Mouse (Mus musculus) CH12.LX (cell line): ENCODE data around the gene Por. TPM values are rescaled to one million over a fixed set of nuclear protein-coding genes. Genes with fewer than 3 reads are reported as not detected.

Source experiments
- DNase-seq: peaks from one replicate; pipeline ENCODE4 v3.0.0-alpha.2; 2013; ENCODE audit errors: extremely low read depth
- H3K27ac ChIP-seq: 2 replicates; pipeline ENCODE4 v1.5.1; 2012; ENCODE audit warnings: low read depth, mild to moderate bottlenecking, control low read depth, moderate library complexity; ENCODE audit not compliant: insufficient read depth
- H3K27me3 ChIP-seq: replicated peaks from 2 replicates; pipeline ENCODE3; 2012; ENCODE audit warnings: inconsistent platforms
- H3K36me3 ChIP-seq, 2 experiments: replicated peaks in 1 of 2; 2 replicates each; pipeline versions ENCODE3 to v1.6.1; 2012; ENCODE audit warnings: inconsistent platforms in 1 of 2, low read length in 1 of 2, mild to moderate bottlenecking in 1 of 2, mixed read lengths in 1 of 2, moderate library complexity in 1 of 2; ENCODE audit not compliant: control insufficient read depth in 1 of 2, insufficient read depth in 1 of 2
- H3K4me1 ChIP-seq, 2 experiments: 2 replicates each; pipeline ENCODE4 v1.6.1; 2012; ENCODE audit warnings: inconsistent platforms in 1 of 2, moderate library complexity in 1 of 2; ENCODE audit not compliant: insufficient read depth in 2 of 2, control insufficient read depth in 1 of 2
- H3K4me2 ChIP-seq: 2 replicates; pipeline ENCODE4 v1.6.1; 2012; ENCODE audit warnings: low read depth, mild to moderate bottlenecking, control low read depth; ENCODE audit not compliant: poor library complexity, insufficient read depth, severe bottlenecking
- H3K4me3 ChIP-seq, 3 experiments: fragments of 150-350 bp in 1 of 3; sonication (generic) in 1 of 3; replicated peaks in 1 of 3; 2 replicates each; pipeline versions ENCODE3 to v1.5.1; 2011 to 2012; ENCODE audit warnings: low read depth in 2 of 3, low read length in 2 of 3, mild to moderate bottlenecking in 2 of 3, moderate library complexity in 2 of 3, control low read depth in 1 of 3, improper control_type of control experiment in 1 of 3, inconsistent platforms in 1 of 3, mixed read lengths in 1 of 3; ENCODE audit not compliant: poor library complexity in 1 of 3
- H3K79me2 ChIP-seq: replicated peaks from 2 replicates; pipeline ENCODE4 v1.6.1; 2012; ENCODE audit warnings: mild to moderate bottlenecking, moderate library complexity; ENCODE audit not compliant: control insufficient read depth, poor library complexity, insufficient read depth, severe bottlenecking; ENCODE audit errors: extremely low read depth
- H3K9ac ChIP-seq: 2 replicates; pipeline ENCODE4 v1.6.1; 2012; ENCODE audit warnings: low read depth, mild to moderate bottlenecking, control low read depth, moderate library complexity; ENCODE audit not compliant: insufficient read depth
- H3K9me3 ChIP-seq: replicated peaks from 2 replicates; pipeline ENCODE3; 2012; ENCODE audit warnings: low read length, inconsistent platforms, mixed read lengths
- CHD1 ChIP-seq: IDR thresholded peaks from 2 replicates; pipeline ENCODE4 v1.6.1; 2012; ENCODE audit warnings: low read depth, low read length, improper control_type of control experiment, inconsistent platforms
- CTCF ChIP-seq, 2 experiments: IDR thresholded peaks in 1 of 2; conservative IDR thresholded peaks in 1 of 2; 2 replicates each; pipeline ENCODE4 v1.5.1; 2011 to 2012; ENCODE audit warnings: low read depth in 2 of 2, low read length in 2 of 2, improper control_type of control experiment in 1 of 2, inconsistent platforms in 1 of 2, mild to moderate bottlenecking in 1 of 2, moderate library complexity in 1 of 2
- ELF1 ChIP-seq: IDR thresholded peaks from 2 replicates; pipeline ENCODE4 v1.6.1; 2014; ENCODE audit warnings: low read depth, mild to moderate bottlenecking, inconsistent platforms, low read length, improper control_type of control experiment
- EP300 ChIP-seq: IDR thresholded peaks from 2 replicates; pipeline ENCODE4 v1.6.1; 2011; ENCODE audit warnings: low read length, improper control_type of control experiment
- ETS1 ChIP-seq: conservative IDR thresholded peaks from 2 replicates; pipeline ENCODE4 v1.6.1; 2012; ENCODE audit warnings: low read depth, mild to moderate bottlenecking, inconsistent platforms, low read length, improper control_type of control experiment, moderate library complexity
- GABPA ChIP-seq: IDR thresholded peaks from 2 replicates; pipeline ENCODE4 v1.6.1; 2012; ENCODE audit warnings: low read depth, low read length, improper control_type of control experiment, inconsistent platforms; ENCODE audit not compliant: insufficient replicate concordance
- IRF4 ChIP-seq: IDR thresholded peaks from 2 replicates; pipeline ENCODE4 v1.6.1; 2014; ENCODE audit warnings: low read depth, mild to moderate bottlenecking, inconsistent platforms, low read length, improper control_type of control experiment
- JUND ChIP-seq: conservative IDR thresholded peaks from 2 replicates; pipeline ENCODE4 v1.6.1; 2011; ENCODE audit warnings: low read depth, low read length, improper control_type of control experiment
- KAT2A ChIP-seq: IDR thresholded peaks from 2 replicates; pipeline ENCODE4 v1.6.1; 2012; ENCODE audit warnings: low read length, improper control_type of control experiment, inconsistent platforms; ENCODE audit not compliant: insufficient replicate concordance
- MAZ ChIP-seq: IDR thresholded peaks from 2 replicates; pipeline ENCODE4 v1.6.1; 2012; ENCODE audit warnings: low read depth, mild to moderate bottlenecking, inconsistent platforms, low read length, improper control_type of control experiment, moderate library complexity
- MXI1 ChIP-seq: IDR thresholded peaks from 2 replicates; pipeline ENCODE4 v1.6.1; 2011; ENCODE audit warnings: mild to moderate bottlenecking, low read depth, low read length, improper control_type of control experiment
- MYC ChIP-seq: IDR thresholded peaks from 2 replicates; pipeline ENCODE4 v1.6.1; 2011; ENCODE audit warnings: low read depth, mild to moderate bottlenecking, improper control_type of control experiment, low read length
- NELFE ChIP-seq: IDR thresholded peaks from 2 replicates; pipeline ENCODE4 v1.6.1; 2011; ENCODE audit warnings: low read depth, low read length, improper control_type of control experiment
- NRF1 ChIP-seq: IDR thresholded peaks from 2 replicates; pipeline ENCODE4 v1.6.1; 2014; ENCODE audit warnings: low read depth, mild to moderate bottlenecking, inconsistent platforms, low read length, improper control_type of control experiment, moderate library complexity
- PAX5 ChIP-seq: IDR thresholded peaks from 2 replicates; pipeline ENCODE4 v1.6.1; 2012; ENCODE audit warnings: low read length, inconsistent platforms, mixed read lengths
- POLR2A ChIP-seq: IDR thresholded peaks from 2 replicates; pipeline ENCODE4 v1.6.1; 2011; ENCODE audit warnings: low read depth, mild to moderate bottlenecking, improper control_type of control experiment, low read length
- RAD21 ChIP-seq: IDR thresholded peaks from 2 replicates; pipeline ENCODE4 v1.6.1; 2011; ENCODE audit warnings: low read depth, mild to moderate bottlenecking, low read length, improper control_type of control experiment, moderate library complexity
- SMC3 ChIP-seq: IDR thresholded peaks from 2 replicates; pipeline ENCODE4 v1.6.1; 2011; ENCODE audit warnings: low read depth, low read length, improper control_type of control experiment
- TBP ChIP-seq: conservative IDR thresholded peaks from 2 replicates; pipeline ENCODE4 v1.6.1; 2011; ENCODE audit warnings: low read depth, low read length, improper control_type of control experiment
- UBTF ChIP-seq: IDR thresholded peaks from 2 replicates; pipeline ENCODE4 v1.6.1; 2012; ENCODE audit warnings: low read depth, mild to moderate bottlenecking, inconsistent platforms, low read length, improper control_type of control experiment, moderate library complexity
- dilution Hi-C: fragments of 300-500 bp; cut with MboI; formaldehyde crosslinking; loops from 2 replicates; pipeline ENCODE4 v1.14.3; 2020; ENCODE audit warnings: low sequenced_read_pairs; ENCODE audit not compliant: extremely low pct_unique_long_range_greater_than_20kb, extremely low pct_ligation_motif_present
- in situ Hi-C: fragments of 300-500 bp; cut with MboI; formaldehyde crosslinking; loops from 3 replicates; pipeline ENCODE4 v1.14.3; 2019; ENCODE audit warnings: low sequenced_read_pairs, low pct_ligation_motif_present, low pct_unique_long_range_greater_than_20kb, mixed read lengths
- polyA plus RNA-seq: library from polyadenylated mRNA; unstranded; fragments of >175 nt; gene quantifications from 2 replicates; pipeline ENCODE4 v1.2.1, GENCODE M21; 2012; ENCODE audit warnings: low read depth; ENCODE audit not compliant: insufficient read length
- total RNA-seq, 2 experiments: library from RNA; depleted of rRNA; stranded (reverse); fragments of 300-350 nt in 1 of 2; fragments of >200 nt in 1 of 2; gene quantifications; 2 replicates each; pipeline ENCODE4 v1.2.3; 2012 to 2014

The Por gene
- total and polyA plus RNA-seq, 3 experiments, result 17.3 to 56.8 (median 41.2) TPM

GRCm38 (mm10) chr5:135734057-135734680 is 64.3 kb downstream of the Por start:
- H3K4me3 ChIP-seq, result no peak overlapping the region
- H3K9me3 ChIP-seq, result no peaks in the 10 kb centered on the region
- no peak overlapping the region for H3K27ac ChIP-seq
- H3K4me2 ChIP-seq, result no peak overlapping the region
- no peak overlapping the region for H3K9ac ChIP-seq
- H3K4me1 ChIP-seq, result peaks cover 0 to 7% of the 10 kb centered on the region in 2 experiments; a peak in 1 of 4 replicates
- peaks cover 74 to 84% of the 10 kb centered on the region in 2 experiments for H3K36me3 ChIP-seq
- H3K27me3 ChIP-seq, result no peaks in the 10 kb centered on the region
- dilution Hi-C loops, result no loop called here
- in situ Hi-C loops, result no loop called here
- no peaks in the 10 kb centered on the region for H3K79me2 ChIP-seq
- TF ChIP-seq MXI1 (no peak), KAT2A (no peak), POLR2A (no peak)
- no peak for DNase-seq

GRCm38 (mm10) chr5:135735741-135736140 is 65.9 kb downstream of the Por start:
- Histone ChIP-seq H3K4me2 (no peak overlapping the region), H3K4me1 (peaks cover 0 to 7% of the 10 kb centered on the region in 2 experiments; a peak in 1 of 4 replicates), H3K9me3 (no peaks in the 10 kb centered on the region), H3K27ac (no peak overlapping the region), H3K36me3 (peaks cover 59 to 77% of the 10 kb centered on the region in 2 experiments), H3K27me3 (no peaks in the 10 kb centered on the region), H3K4me3 (no peak overlapping the region), H3K9ac (no peak overlapping the region), H3K79me2 (no peaks in the 10 kb centered on the region)
- TF ChIP-seq RAD21 (no peak), PAX5 (no peak), IRF4 (no peak), NRF1 (no peak), JUND (no peak)
- no peak for DNase-seq
- in situ Hi-C loops (no loop called here), dilution Hi-C loops (no loop called here)

- no peak overlapping the region for H3K4me2 ChIP-seq
- no peak overlapping the region for H3K27ac ChIP-seq
- in situ Hi-C loops, result no loop called here
- no peaks in the 10 kb centered on the region for H3K9me3 ChIP-seq
- H3K4me3 ChIP-seq, result no peak overlapping the region
- no peak overlapping the region for H3K9ac ChIP-seq
- peaks cover 52 to 75% of the 10 kb centered on the region in 2 experiments for H3K36me3 ChIP-seq
- dilution Hi-C loops, result no loop called here
- no peaks in the 10 kb centered on the region for H3K27me3 ChIP-seq
- TF ChIP-seq EP300 (no peak), UBTF (no peak), GABPA (no peak), MYC (no peak), CHD1 (no peak), TBP (no peak), CTCF (conservative IDR thresholded peaks at IDR 0.05 in 1 of 2, IDR thresholded peaks at IDR 0.05 in 1 of 2; ENCODE audit: low read depth in 2 of 2, low read length in 2 of 2) (no peak), SMC3 (no peak), NELFE (no peak), ETS1 (no peak), ELF1 (no peak), NRF1 (no peak), POLR2A (no peak), MAZ (no peak), MXI1 (no peak)
- peaks cover 0 to 7% of the 10 kb centered on the region in 2 experiments; a peak in 1 of 4 replicates for H3K4me1 ChIP-seq
- DNase-seq, result no peak
- H3K79me2 ChIP-seq, result no peaks in the 10 kb centered on the region
Measured at GRCm38 (mm10) chr5:135736544-135736943, 66.7 kb downstream of the Por start.
